Mouse (Mus musculus) neural tube, embryonic 11.5 days (tissue): ENCODE measurements around the gene F11r. TPM values are rescaled to one million over a fixed set of nuclear protein-coding genes. Genes with fewer than 3 reads are reported as not detected.

Experiments
- ATAC-seq: fragments of 200-750 bp; cut with Nextera tagmentation; 2 replicates; pipeline ENCODE4 v1.8.0; 2017; ENCODE audit warnings: moderate number of reproducible peaks, mild to moderate bottlenecking, moderate TSS enrichment, moderate library complexity; ENCODE audit not compliant: insufficient read depth, low FRiP score, low TSS enrichment
- DNase-seq: peaks from one replicate; pipeline ENCODE4 v3.0.0-alpha.2; 2015; ENCODE audit warnings: low spot score
- H3K27ac ChIP-seq: fragments of 300-500 bp; sonication (generic); 2 replicates; pipeline ENCODE4 v1.5.1; 2014; ENCODE audit warnings: low read depth, mild to moderate bottlenecking, low read length
- H3K27me3 ChIP-seq: fragments of 300-500 bp; sonication (generic); 2 replicates; pipeline ENCODE4 v1.6.1; 2014; ENCODE audit warnings: mild to moderate bottlenecking, low read length, mixed read lengths; ENCODE audit not compliant: control insufficient read depth, insufficient read depth
- H3K36me3 ChIP-seq: fragments of 300-500 bp; sonication (generic); 2 replicates; pipeline ENCODE4 v1.6.1; 2014; ENCODE audit warnings: mild to moderate bottlenecking, low read length, moderate library complexity, mixed read lengths; ENCODE audit not compliant: control insufficient read depth, insufficient read depth
- H3K4me1 ChIP-seq: fragments of 300-500 bp; sonication (generic); 2 replicates; pipeline ENCODE4 v1.6.1; 2014; ENCODE audit warnings: low read length, mixed read lengths; ENCODE audit not compliant: control insufficient read depth, insufficient read depth
- H3K4me2 ChIP-seq: fragments of 300-500 bp; sonication (generic); 2 replicates; pipeline ENCODE4 v1.6.1; 2014; ENCODE audit warnings: low read depth, mild to moderate bottlenecking, moderate library complexity
- H3K4me3 ChIP-seq: fragments of 300-500 bp; sonication (generic); 2 replicates; pipeline ENCODE4 v1.5.1; 2014; ENCODE audit warnings: low read depth, low read length
- H3K9ac ChIP-seq: fragments of 300-500 bp; sonication (generic); 2 replicates; pipeline ENCODE4 v1.6.1; 2014; ENCODE audit warnings: mild to moderate bottlenecking, low read length
- H3K9me3 ChIP-seq: fragments of 300-500 bp; sonication (generic); 2 replicates; pipeline ENCODE4 v1.6.1; 2016; ENCODE audit warnings: low read length; ENCODE audit not compliant: control insufficient read depth
- WGBS: fragments of 180-500 bp; shearing (Covaris S2); extraction: QIAGEN DNeasy Blood & Tissue Kit; methylation state at CpG from one replicate; pipeline ENCODE4 v1.1.7; 2014; 5-methylcytosine and 5-hydroxymethylcytosine counted together
- polyA plus RNA-seq: library from polyadenylated mRNA; unstranded; fragments of >200 nt; fragmentation: Nextera tagmentation; extraction: Ambion mirVana; gene quantifications from 2 replicates; pipeline ENCODE4 v1.2.1, GENCODE M21; 2014

Gene F11r
- polyA plus RNA-seq, 1 experiment from 2014 or later: 21.0 TPM

DNA sequence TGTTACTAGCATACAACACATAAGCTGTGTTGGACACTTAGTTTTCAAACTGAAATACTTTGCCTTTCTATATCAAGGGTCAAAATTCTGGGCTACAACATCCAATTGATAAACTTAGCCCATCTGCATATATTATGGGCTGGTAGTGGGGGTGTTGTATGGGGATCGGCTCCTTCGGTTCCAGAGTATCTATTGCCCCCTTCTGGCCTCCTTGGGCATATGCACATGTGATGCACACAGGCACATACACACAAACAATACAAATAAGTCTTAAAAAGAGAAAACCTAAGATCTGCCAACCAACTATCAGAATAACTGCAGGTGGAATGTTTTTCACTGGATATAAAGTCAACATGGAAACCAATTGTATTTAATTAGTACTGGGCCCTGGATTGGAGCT, 75.9 kb downstream of the F11r start:
- Histone ChIP-seq H3K27ac (no peak overlapping the region), H3K27me3 (no peaks in the 10 kb centered on the region), H3K4me2 (no peak overlapping the region), H3K9ac (no peak overlapping the region), H3K4me3 (no peak overlapping the region), H3K9me3 (no peaks in the 10 kb centered on the region), H3K36me3 (no peaks in the 10 kb centered on the region), H3K4me1 (no peaks in the 10 kb centered on the region)
- WGBS: 88% methylated on average over 2 of the region's 2 CpGs
- ATAC-seq: no peak
- DNase-seq: no peak

DNA sequence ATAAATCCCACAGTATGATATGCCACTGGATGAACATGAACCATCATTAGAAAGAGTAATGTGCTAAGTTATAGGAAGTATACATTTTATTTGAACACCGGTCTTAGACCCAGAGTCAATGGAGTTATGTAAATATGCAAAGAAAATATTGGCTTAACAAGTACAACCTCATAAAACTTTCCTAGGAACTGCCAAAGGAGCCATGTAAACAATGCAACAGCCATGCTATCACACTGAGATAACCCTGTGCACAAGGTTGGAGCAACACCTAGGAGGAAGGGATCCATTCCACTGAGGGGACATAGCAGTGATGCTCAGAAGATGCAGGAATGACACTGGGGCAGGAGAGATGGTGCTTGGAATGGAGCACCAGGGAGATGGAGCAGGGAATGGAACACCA, 76.4 kb downstream of the F11r start:
- ATAC-seq (no peak), DNase-seq (no peak)
- Histone ChIP-seq H3K4me3 (no peak overlapping the region), H3K9me3 (no peaks in the 10 kb centered on the region), H3K4me1 (no peaks in the 10 kb centered on the region), H3K9ac (no peak overlapping the region), H3K27me3 (no peaks in the 10 kb centered on the region), H3K4me2 (no peak overlapping the region), H3K36me3 (no peaks in the 10 kb centered on the region), H3K27ac (no peak overlapping the region)
- WGBS: 96% methylated on average over 1 of the region's 1 CpGs

Other genes with a start within 250 kb of the F11r start
- gene Pcp4l1, start 241.3 kb upstream of the F11r start, polyA plus RNA-seq: 3.8 and 4.8 TPM in 2 replicates
- 0.23 TPM in 1 of 2 replicates, not detected in the other for gene Nr1i3, start 223.6 kb upstream of the F11r start, polyA plus RNA-seq
- 24.8 and 36.6 TPM in 2 replicates for gene Tomm40l, start 215.0 kb upstream of the F11r start, polyA plus RNA-seq
- gene Apoa2, start 212.5 kb upstream of the F11r start, polyA plus RNA-seq: 4.6 and 4.9 TPM in 2 replicates
- gene Fcer1g, start 203.2 kb upstream of the F11r start, polyA plus RNA-seq: 14.4 and 15.0 TPM in 2 replicates
- 4.7 and 5.0 TPM in 2 replicates for gene Adamts4, start 187.1 kb upstream of the F11r start, polyA plus RNA-seq
- gene Ndufs2, start 186.1 kb upstream of the F11r start, polyA plus RNA-seq: 242 and 286 TPM in 2 replicates
- gene B4galt3, start 167.2 kb upstream of the F11r start, polyA plus RNA-seq: 67.4 and 70.6 TPM in 2 replicates
- gene Ppox, start 156.3 kb upstream of the F11r start, polyA plus RNA-seq: 55.6 and 65.3 TPM in 2 replicates
- gene Usp21, start 149.5 kb upstream of the F11r start, polyA plus RNA-seq: 90.3 and 104 TPM in 2 replicates
- gene Ufc1, start 142.5 kb upstream of the F11r start, polyA plus RNA-seq: 102 and 103 TPM in 2 replicates
- gene Dedd, start 108.4 kb upstream of the F11r start, polyA plus RNA-seq: 50.4 and 57.6 TPM in 2 replicates
- gene Nit1, start 91.9 kb upstream of the F11r start, polyA plus RNA-seq: 30.7 and 34.0 TPM in 2 replicates
- gene Pfdn2, start 91.9 kb upstream of the F11r start, polyA plus RNA-seq: 61.2 and 68.0 TPM in 2 replicates
- 2.1 and 2.2 TPM in 2 replicates for gene Klhdc9, start 76.7 kb upstream of the F11r start, polyA plus RNA-seq
- 1.1 and 1.7 TPM in 2 replicates for gene Nectin4, start 67.4 kb upstream of the F11r start, polyA plus RNA-seq
- 0.41 and 0.78 TPM in 2 replicates for gene Arhgap30, start 48.6 kb upstream of the F11r start, polyA plus RNA-seq
- 151 and 162 TPM in 2 replicates for gene Usf1, start 26.2 kb upstream of the F11r start, polyA plus RNA-seq
- 3.6 and 3.8 TPM in 2 replicates for gene Tstd1, start 18.7 kb upstream of the F11r start, polyA plus RNA-seq
- 13.2 and 15.7 TPM in 2 replicates for gene Alyref2, start 65.9 kb downstream of the F11r start, polyA plus RNA-seq
- gene Itln1, start 97.8 kb downstream of the F11r start, polyA plus RNA-seq: not detected in 2 replicates
- 0.12 TPM in 1 of 2 replicates, not detected in the other for gene Cd244a, start 121.7 kb downstream of the F11r start, polyA plus RNA-seq
- not detected in 2 replicates for gene Ly9, start 169.9 kb downstream of the F11r start, polyA plus RNA-seq
- not detected in 2 replicates for gene Slamf7, start 215.5 kb downstream of the F11r start, polyA plus RNA-seq
- gene Cd48, start 244.5 kb downstream of the F11r start, polyA plus RNA-seq: 0.47 and 0.72 TPM in 2 replicates